Mouse (Mus musculus) hindbrain, embryonic 13.5 days (tissue): ENCODE measurements around the gene Kcnj10. TPM values are rescaled to one million over a fixed set of nuclear protein-coding genes. Genes with fewer than 3 reads are reported as not detected.

Experiments
- ATAC-seq: fragments of 200-750 bp; cut with Nextera tagmentation; 2 replicates; pipeline ENCODE4 v1.8.0; 2017; ENCODE audit warnings: moderate TSS enrichment; ENCODE audit not compliant: low FRiP score
- H3K27ac ChIP-seq: fragments of 300-500 bp; sonication (generic); 2 replicates; pipeline ENCODE4 v1.5.1; 2015; ENCODE audit warnings: inconsistent platforms, mild to moderate bottlenecking, moderate library complexity
- H3K27me3 ChIP-seq: fragments of 300-500 bp; sonication (generic); 2 replicates; pipeline ENCODE4 v1.6.1; 2015; ENCODE audit warnings: mild to moderate bottlenecking, inconsistent platforms
- H3K36me3 ChIP-seq: fragments of 300-500 bp; sonication (generic); 2 replicates; pipeline ENCODE4 v1.6.1; 2015; ENCODE audit warnings: mild to moderate bottlenecking, inconsistent platforms
- H3K4me1 ChIP-seq: fragments of 300-500 bp; sonication (generic); replicated peaks from 2 replicates; pipeline ENCODE4 v1.6.1; 2015; ENCODE audit warnings: inconsistent platforms
- H3K4me2 ChIP-seq: fragments of 300-500 bp; sonication (generic); 2 replicates; pipeline ENCODE4 v1.6.1; 2015; ENCODE audit warnings: inconsistent platforms, mild to moderate bottlenecking, moderate library complexity
- H3K4me3 ChIP-seq: fragments of 300-500 bp; sonication (generic); 2 replicates; pipeline ENCODE4 v1.5.1; 2015; ENCODE audit warnings: mild to moderate bottlenecking, inconsistent platforms
- H3K9ac ChIP-seq: fragments of 300-500 bp; sonication (generic); 2 replicates; pipeline ENCODE4 v1.6.1; 2015; ENCODE audit warnings: mild to moderate bottlenecking, inconsistent platforms
- H3K9me3 ChIP-seq: fragments of 300-500 bp; sonication (generic); 2 replicates; pipeline ENCODE4 v1.6.1; 2016; ENCODE audit warnings: inconsistent platforms
- WGBS: fragments of 180-500 bp; shearing (Covaris S2); methylation state at CpG from one replicate; pipeline ENCODE4 v1.1.7; 2015; 5-methylcytosine and 5-hydroxymethylcytosine counted together
- polyA plus RNA-seq: library from polyadenylated mRNA; unstranded; fragments of >200 nt; fragmentation: Nextera tagmentation; extraction: Ambion mirVana; gene quantifications from 2 replicates; pipeline ENCODE4 v1.2.1, GENCODE M21; 2015

The Kcnj10 gene
- polyA plus RNA-seq, 1 experiment from 2014 or later, result 1.7 TPM

GRCm38 (mm10) chr1:172314911-172315310 lies 26.1 kb upstream of the Kcnj10 start:
- H3K9ac ChIP-seq, result peak overlapping the region; percentile 46; the same call in 1 of the 2 replicates
- H3K4me2 ChIP-seq, result peak overlapping the region; percentile 31
- WGBS, result 25% methylated on average over 3 of the region's 3 CpGs
- peaks cover 16% of the 10 kb centered on the region; the same call in 1 of the 2 replicates for H3K36me3 ChIP-seq
- H3K27me3 ChIP-seq, result no peaks in the 10 kb centered on the region
- ATAC-seq, result peak; percentile 14; the same call in 1 of the 2 replicates
- peak overlapping the region; percentile 85 for H3K27ac ChIP-seq
- H3K4me1 ChIP-seq, result peaks cover 88% of the 10 kb centered on the region
- H3K4me3 ChIP-seq, result no peak overlapping the region
- H3K9me3 ChIP-seq, result no peaks in the 10 kb centered on the region

DNA sequence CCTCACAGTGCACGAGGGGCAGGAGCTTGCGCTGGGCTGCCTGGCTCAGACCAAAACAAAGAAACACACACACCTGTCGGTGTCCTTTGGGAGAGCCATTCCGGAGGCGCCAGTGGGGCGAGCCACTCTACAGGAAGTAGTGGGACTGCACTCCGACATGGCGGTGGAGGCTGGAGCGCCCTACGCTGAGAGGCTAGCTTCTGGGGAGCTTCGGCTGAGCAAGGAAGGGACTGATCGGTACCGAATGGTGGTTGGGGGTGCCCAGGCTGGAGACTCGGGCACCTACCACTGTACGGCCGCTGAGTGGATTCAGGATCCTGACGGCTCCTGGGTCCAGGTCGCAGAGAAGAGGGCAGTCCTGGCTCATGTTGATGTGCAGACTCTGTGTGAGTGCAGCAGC lies 23.6 kb upstream of the Kcnj10 start:
- ATAC-seq, result no peak
- H3K9me3 ChIP-seq, result no peaks in the 10 kb centered on the region
- 49% methylated on average over 18 of the region's 18 CpGs for WGBS
- peaks cover 22% of the 10 kb centered on the region; the same call in 1 of the 2 replicates for H3K36me3 ChIP-seq
- no peaks in the 10 kb centered on the region for H3K27me3 ChIP-seq
- peak overlapping the region; percentile 74 for H3K27ac ChIP-seq
- peaks cover 83% of the 10 kb centered on the region for H3K4me1 ChIP-seq
- no peak overlapping the region; the same call in 1 of the 2 replicates for H3K9ac ChIP-seq
- no peak overlapping the region for H3K4me3 ChIP-seq
- H3K4me2 ChIP-seq, result no peak overlapping the region

DNA sequence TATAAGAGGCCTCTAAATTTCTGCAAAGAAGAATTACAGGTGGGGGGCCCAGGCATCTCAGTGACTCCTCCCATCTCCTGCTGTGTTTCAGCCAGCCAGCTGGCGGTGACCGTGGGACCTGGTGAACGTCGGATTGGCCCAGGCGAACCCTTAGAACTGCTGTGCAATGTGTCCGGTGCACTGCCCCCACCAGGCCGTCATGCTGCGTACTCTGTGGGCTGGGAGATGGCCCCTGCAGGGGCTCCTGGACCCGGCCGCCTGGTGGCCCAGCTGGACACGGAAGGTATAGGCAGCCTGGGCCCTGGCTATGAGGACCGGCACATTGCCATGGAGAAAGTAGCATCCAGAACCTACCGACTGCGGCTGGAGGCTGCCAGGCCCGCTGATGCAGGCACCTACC lies 23.1 kb upstream of the Kcnj10 start:
- Histone ChIP-seq H3K36me3 (peaks cover 22% of the 10 kb centered on the region; the same call in 1 of the 2 replicates), H3K27ac (peak overlapping the region; percentile 74), H3K4me3 (no peak overlapping the region), H3K4me1 (peaks cover 83% of the 10 kb centered on the region), H3K9ac (peak overlapping the region; percentile 4; the same call in 1 of the 2 replicates), H3K9me3 (no peaks in the 10 kb centered on the region), H3K27me3 (no peaks in the 10 kb centered on the region), H3K4me2 (no peak overlapping the region)
- ATAC-seq, result no peak
- 41% methylated on average over 15 of the region's 15 CpGs for WGBS

GRCm38 (mm10) chr1:172318424-172319035 lies 22.5 kb upstream of the Kcnj10 start:
- Histone ChIP-seq H3K27ac (peak overlapping the region; percentile 74), H3K36me3 (peaks cover 22% of the 10 kb centered on the region; the same call in 1 of the 2 replicates), H3K4me3 (no peak overlapping the region), H3K9ac (peak overlapping the region; percentile 4; the same call in 1 of the 2 replicates), H3K9me3 (no peaks in the 10 kb centered on the region), H3K27me3 (no peaks in the 10 kb centered on the region), H3K4me1 (peaks cover 79% of the 10 kb centered on the region), H3K4me2 (no peak overlapping the region)
- no peak for ATAC-seq
- WGBS, result 67% methylated on average over 19 of the region's 19 CpGs

DNA sequence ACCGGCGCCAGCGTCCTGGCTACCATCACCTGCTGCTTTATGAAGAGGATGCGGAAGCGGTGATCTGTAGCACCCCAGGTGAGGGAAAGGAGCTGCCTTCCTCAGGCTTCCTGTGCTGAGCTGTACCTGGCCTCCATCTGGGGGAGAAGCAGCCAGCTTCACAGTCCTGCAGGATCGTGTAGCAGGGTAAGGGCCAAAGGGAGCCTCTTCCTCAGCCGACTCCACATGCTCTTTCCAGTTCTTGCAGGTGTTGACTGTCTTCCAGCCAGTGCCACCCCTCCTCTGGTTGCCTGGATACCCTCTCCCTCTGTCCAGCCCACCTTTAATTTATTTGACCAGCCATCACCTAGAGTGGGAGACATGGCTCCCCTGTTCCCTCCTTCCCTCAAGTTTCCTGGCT lies 21.7 kb upstream of the Kcnj10 start:
- H3K4me2 ChIP-seq, result no peak overlapping the region
- no peak overlapping the region for H3K4me3 ChIP-seq
- no peak for ATAC-seq
- no peaks in the 10 kb centered on the region for H3K9me3 ChIP-seq
- peak overlapping the region; percentile 76 for H3K27ac ChIP-seq
- H3K27me3 ChIP-seq, result no peaks in the 10 kb centered on the region
- WGBS, result 76% methylated on average over 7 of the region's 7 CpGs
- peaks cover 22% of the 10 kb centered on the region; the same call in 1 of the 2 replicates for H3K36me3 ChIP-seq
- peaks cover 74% of the 10 kb centered on the region for H3K4me1 ChIP-seq
- H3K9ac ChIP-seq, result no peak overlapping the region

DNA sequence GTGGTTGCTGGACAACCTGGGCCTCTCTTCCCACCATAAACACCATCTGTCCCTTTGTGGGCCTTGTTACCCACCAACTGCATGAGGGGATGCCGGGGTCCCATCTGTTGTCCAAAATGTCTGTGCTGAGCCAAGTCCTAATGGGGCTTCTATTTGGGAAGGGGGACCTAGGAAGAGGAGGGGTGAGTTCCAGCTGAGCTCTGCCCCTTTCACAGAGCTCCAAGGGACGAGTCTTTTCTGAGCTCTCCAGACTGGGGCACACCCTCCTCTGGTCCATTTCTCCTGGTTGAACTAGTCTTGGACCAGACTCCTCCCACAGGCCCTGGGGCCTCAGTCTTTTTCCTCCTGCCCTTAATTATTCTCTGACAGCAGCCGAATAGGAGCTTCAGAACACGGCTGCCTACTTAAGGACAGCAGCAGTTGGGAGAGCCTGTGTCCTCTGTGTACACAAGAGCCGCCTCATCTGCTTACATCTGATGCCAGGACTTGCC lies 21.0 kb upstream of the Kcnj10 start:
- peak; percentile 22; the same call in 1 of the 2 replicates for ATAC-seq
- WGBS, result 11% methylated on average over 5 of the region's 5 CpGs
- no peak overlapping the region for H3K4me2 ChIP-seq
- H3K4me1 ChIP-seq, result peaks cover 70% of the 10 kb centered on the region
- H3K9me3 ChIP-seq, result no peaks in the 10 kb centered on the region
- 0 out of 2 replicates have a peak, but pooled peaks cover under 1% of the 10 kb centered on the region for H3K27me3 ChIP-seq
- no peak overlapping the region for H3K4me3 ChIP-seq
- peak overlapping the region; percentile 19; the same call in 1 of the 2 replicates for H3K9ac ChIP-seq
- H3K36me3 ChIP-seq, result peaks cover 22% of the 10 kb centered on the region; the same call in 1 of the 2 replicates
- peak overlapping the region; percentile 76 for H3K27ac ChIP-seq

DNA sequence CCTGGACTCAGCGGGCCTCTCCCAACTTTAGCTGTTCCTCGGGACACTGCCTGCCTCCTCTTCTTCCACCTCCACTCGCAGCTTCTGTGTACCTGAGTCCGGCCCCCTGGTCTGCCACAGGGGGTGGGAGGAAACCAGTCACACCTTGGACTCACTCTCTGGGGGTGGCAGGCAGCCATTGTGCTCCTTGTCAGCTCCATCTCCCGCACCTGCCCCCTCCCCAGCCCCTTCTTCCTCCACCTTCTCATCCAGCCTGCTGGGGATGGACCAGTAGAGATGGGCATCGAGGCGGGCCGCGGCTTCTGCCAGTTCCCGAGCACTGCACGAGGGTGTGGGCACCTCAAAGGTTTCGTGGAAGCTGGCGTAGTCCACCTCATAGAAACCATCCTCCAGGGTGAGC lies 18.3 kb upstream of the Kcnj10 start:
- Histone ChIP-seq H3K27ac (no peak overlapping the region), H3K4me3 (no peak overlapping the region), H3K9me3 (no peaks in the 10 kb centered on the region), H3K9ac (peak overlapping the region; percentile 39; the same call in 1 of the 2 replicates), H3K36me3 (peaks cover 21% of the 10 kb centered on the region; the same call in 1 of the 2 replicates), H3K4me1 (peaks cover 58% of the 10 kb centered on the region), H3K27me3 (peaks cover 25% of the 10 kb centered on the region), H3K4me2 (no peak overlapping the region)
- no peak for ATAC-seq
- 64% methylated on average over 13 of the region's 13 CpGs for WGBS

- peaks cover 15% of the 10 kb centered on the region; the same call in 1 of the 2 replicates for H3K36me3 ChIP-seq
- no peak for ATAC-seq
- no peak overlapping the region for H3K4me3 ChIP-seq
- H3K4me1 ChIP-seq, result peaks cover 56% of the 10 kb centered on the region
- H3K4me2 ChIP-seq, result no peak overlapping the region
- H3K27me3 ChIP-seq, result peaks cover 25% of the 10 kb centered on the region
- no peaks in the 10 kb centered on the region for H3K9me3 ChIP-seq
- H3K9ac ChIP-seq, result peak overlapping the region; percentile 39; the same call in 1 of the 2 replicates
- 0 out of 2 replicates have a peak overlapping the region, but pooled peaks have one; percentile 18 for H3K27ac ChIP-seq
- WGBS, result 14% methylated on average over 5 of the region's 5 CpGs
These were observed 17.7 kb upstream of the Kcnj10 start for GRCm38 (mm10) chr1:172323298-172323697.

GRCm38 (mm10) chr1:172323801-172324359 lies 17.1 kb upstream of the Kcnj10 start:
- Histone ChIP-seq H3K4me2 (no peak overlapping the region), H3K4me3 (no peak overlapping the region), H3K9me3 (no peaks in the 10 kb centered on the region), H3K9ac (peak overlapping the region; percentile 43; the same call in 1 of the 2 replicates), H3K4me1 (peaks cover 56% of the 10 kb centered on the region), H3K27me3 (peaks cover 25% of the 10 kb centered on the region), H3K27ac (0 out of 2 replicates have a peak overlapping the region, but pooled peaks have one; percentile 18), H3K36me3 (peaks cover 10% of the 10 kb centered on the region; the same call in 1 of the 2 replicates)
- ATAC-seq, result no peak
- 64% methylated on average over 6 of the region's 6 CpGs for WGBS

GRCm38 (mm10) chr1:172324725-172325124 lies 16.3 kb upstream of the Kcnj10 start:
- 10% methylated on average over 7 of the region's 7 CpGs for WGBS
- Histone ChIP-seq H3K9me3 (no peaks in the 10 kb centered on the region), H3K4me3 (no peak overlapping the region), H3K27me3 (peaks cover 25% of the 10 kb centered on the region), H3K4me2 (no peak overlapping the region), H3K9ac (no peak overlapping the region), H3K36me3 (0 out of 2 replicates have a peak, but pooled peaks cover 6% of the 10 kb centered on the region), H3K4me1 (peaks cover 58% of the 10 kb centered on the region), H3K27ac (no peak overlapping the region)
- peak; percentile 16; the same call in 1 of the 2 replicates for ATAC-seq

- peaks cover 47% of the 10 kb centered on the region for H3K4me1 ChIP-seq
- H3K27me3 ChIP-seq, result peaks cover 25% of the 10 kb centered on the region
- H3K4me3 ChIP-seq, result peak overlapping the region; percentile 51
- H3K9me3 ChIP-seq, result no peaks in the 10 kb centered on the region
- H3K27ac ChIP-seq, result no peak overlapping the region
- peak overlapping the region; percentile 78 for H3K4me2 ChIP-seq
- H3K36me3 ChIP-seq, result 0 out of 2 replicates have a peak, but pooled peaks cover 2% of the 10 kb centered on the region
- peak; percentile 58; the same call in 1 of the 2 replicates for ATAC-seq
- 18% methylated on average over 94 of the region's 94 CpGs for WGBS
- H3K9ac ChIP-seq, result peak overlapping the region; percentile 73
These were observed 15.1 kb upstream of the Kcnj10 start for GRCm38 (mm10) chr1:172325680-172326535.
